Mouse (Mus musculus) cerebellum, adult (tissue): ENCODE data around the gene Tbc1d15.
"Not testable (repeated sequence)": the region's sequence is repeated elsewhere in the genome, so short reads cannot be mapped to it uniquely, and the experiment has no call there.

Experiments
- ATAC-seq: cut with Nextera tagmentation; 2 replicates; pipeline ENCODE4 v1.9.2; 2017; ENCODE audit warnings: mild to moderate bottlenecking, moderate library complexity, mixed read lengths; ENCODE audit not compliant: insufficient number of reproducible peaks, low FRiP score, low TSS enrichment

Gene Tbc1d15

GRCm38 (mm10) chr10:115248041-115248440 is 3.2 kb downstream of the Tbc1d15 start:
- peak; percentile 38; the same call in 1 of the 2 replicates for ATAC-seq

- no peak for ATAC-seq
Observed at GRCm38 (mm10) chr10:115245488-115245887, 5.8 kb downstream of the Tbc1d15 start.

- no peak for ATAC-seq
Observed at GRCm38 (mm10) chr10:115241082-115241595, 10.1 kb downstream of the Tbc1d15 start.

- no peak for ATAC-seq
Observed at GRCm38 (mm10) chr10:115237931-115238330, 13.3 kb downstream of the Tbc1d15 start.

- ATAC-seq, result no peak
Observed at GRCm38 (mm10) chr10:115236733-115237132, 14.5 kb downstream of the Tbc1d15 start.

- ATAC-seq, result no peak
Observed at GRCm38 (mm10) chr10:115235501-115235900, 15.8 kb downstream of the Tbc1d15 start.

- no peak for ATAC-seq
Observed at GRCm38 (mm10) chr10:115233798-115234197, 17.5 kb downstream of the Tbc1d15 start.

GRCm38 (mm10) chr10:115232513-115232912 is 18.8 kb downstream of the Tbc1d15 start:
- ATAC-seq, result no peak

GRCm38 (mm10) chr10:115229023-115229422 is 22.2 kb downstream of the Tbc1d15 start:
- ATAC-seq, result peak; percentile 52; the same call in 1 of the 2 replicates

GRCm38 (mm10) chr10:115226586-115226985 is 24.7 kb downstream of the Tbc1d15 start:
- no peak for ATAC-seq

- no peak for ATAC-seq
Observed at GRCm38 (mm10) chr10:115223845-115224244, 27.4 kb downstream of the Tbc1d15 start.

- ATAC-seq, result peak; percentile 74
Observed at GRCm38 (mm10) chr10:115212916-115213580, 38.2 kb downstream of the Tbc1d15 start.

GRCm38 (mm10) chr10:115205825-115206224 is 45.4 kb downstream of the Tbc1d15 start:
- ATAC-seq, result no peak

- ATAC-seq, result no peak
Observed at GRCm38 (mm10) chr10:115205284-115205683, 46.0 kb downstream of the Tbc1d15 start.

- no peak for ATAC-seq
Observed at GRCm38 (mm10) chr10:115191214-115191613, 60.1 kb downstream of the Tbc1d15 start.

GRCm38 (mm10) chr10:115187390-115187789 is 63.9 kb downstream of the Tbc1d15 start:
- ATAC-seq, result no peak

- ATAC-seq, result peak; percentile 90
Observed at GRCm38 (mm10) chr10:115184697-115185096, 66.6 kb downstream of the Tbc1d15 start, which contains the start of gene Tph2. Gene Tph2, minus strand, starts transcription at chr10:115185022.

- ATAC-seq, result no peak
Observed at GRCm38 (mm10) chr10:115181034-115181433, 70.2 kb downstream of the Tbc1d15 start.

- ATAC-seq, result not testable (repeated sequence)
Observed at GRCm38 (mm10) chr10:115178019-115178418, 73.2 kb downstream of the Tbc1d15 start.

- peak; percentile 85 for ATAC-seq
Observed at GRCm38 (mm10) chr10:115175591-115175991, 75.7 kb downstream of the Tbc1d15 start.

- no peak for ATAC-seq
Observed at GRCm38 (mm10) chr10:115173336-115173735, 77.9 kb downstream of the Tbc1d15 start.

- no peak for ATAC-seq
Observed at GRCm38 (mm10) chr10:115171351-115171818, 79.9 kb downstream of the Tbc1d15 start.
